Mouse (Mus musculus) neural tube, embryonic 11.5 days (tissue): ENCODE data around the gene 1700003F12Rik. TPM values are rescaled to one million over a fixed set of nuclear protein-coding genes. Genes with fewer than 3 reads are reported as not detected.

Experiments used
- ATAC-seq: fragments of 200-750 bp; cut with Nextera tagmentation; 2 replicates; pipeline ENCODE4 v1.8.0; 2017; ENCODE audit warnings: moderate number of reproducible peaks, mild to moderate bottlenecking, moderate TSS enrichment, moderate library complexity; ENCODE audit not compliant: insufficient read depth, low FRiP score, low TSS enrichment
- DNase-seq: peaks from one replicate; pipeline ENCODE4 v3.0.0-alpha.2; 2015; ENCODE audit warnings: low spot score
- H3K27ac ChIP-seq: fragments of 300-500 bp; sonication (generic); 2 replicates; pipeline ENCODE4 v1.5.1; 2014; ENCODE audit warnings: low read depth, mild to moderate bottlenecking, low read length
- H3K27me3 ChIP-seq: fragments of 300-500 bp; sonication (generic); 2 replicates; pipeline ENCODE4 v1.6.1; 2014; ENCODE audit warnings: mild to moderate bottlenecking, low read length, mixed read lengths; ENCODE audit not compliant: control insufficient read depth, insufficient read depth
- H3K36me3 ChIP-seq: fragments of 300-500 bp; sonication (generic); 2 replicates; pipeline ENCODE4 v1.6.1; 2014; ENCODE audit warnings: mild to moderate bottlenecking, low read length, moderate library complexity, mixed read lengths; ENCODE audit not compliant: control insufficient read depth, insufficient read depth
- H3K4me1 ChIP-seq: fragments of 300-500 bp; sonication (generic); 2 replicates; pipeline ENCODE4 v1.6.1; 2014; ENCODE audit warnings: low read length, mixed read lengths; ENCODE audit not compliant: control insufficient read depth, insufficient read depth
- H3K4me2 ChIP-seq: fragments of 300-500 bp; sonication (generic); 2 replicates; pipeline ENCODE4 v1.6.1; 2014; ENCODE audit warnings: low read depth, mild to moderate bottlenecking, moderate library complexity
- H3K4me3 ChIP-seq: fragments of 300-500 bp; sonication (generic); 2 replicates; pipeline ENCODE4 v1.5.1; 2014; ENCODE audit warnings: low read depth, low read length
- H3K9ac ChIP-seq: fragments of 300-500 bp; sonication (generic); 2 replicates; pipeline ENCODE4 v1.6.1; 2014; ENCODE audit warnings: mild to moderate bottlenecking, low read length
- H3K9me3 ChIP-seq: fragments of 300-500 bp; sonication (generic); 2 replicates; pipeline ENCODE4 v1.6.1; 2016; ENCODE audit warnings: low read length; ENCODE audit not compliant: control insufficient read depth
- WGBS: fragments of 180-500 bp; shearing (Covaris S2); extraction: QIAGEN DNeasy Blood & Tissue Kit; methylation state at CpG from one replicate; pipeline ENCODE4 v1.1.7; 2014; 5-methylcytosine and 5-hydroxymethylcytosine counted together
- polyA plus RNA-seq: library from polyadenylated mRNA; unstranded; fragments of >200 nt; fragmentation: Nextera tagmentation; extraction: Ambion mirVana; gene quantifications from 2 replicates; pipeline ENCODE4 v1.2.1, GENCODE M21; 2014

The 1700003F12Rik gene
- polyA plus RNA-seq, 1 experiment from 2014 or later, result 1.5 TPM

DNA sequence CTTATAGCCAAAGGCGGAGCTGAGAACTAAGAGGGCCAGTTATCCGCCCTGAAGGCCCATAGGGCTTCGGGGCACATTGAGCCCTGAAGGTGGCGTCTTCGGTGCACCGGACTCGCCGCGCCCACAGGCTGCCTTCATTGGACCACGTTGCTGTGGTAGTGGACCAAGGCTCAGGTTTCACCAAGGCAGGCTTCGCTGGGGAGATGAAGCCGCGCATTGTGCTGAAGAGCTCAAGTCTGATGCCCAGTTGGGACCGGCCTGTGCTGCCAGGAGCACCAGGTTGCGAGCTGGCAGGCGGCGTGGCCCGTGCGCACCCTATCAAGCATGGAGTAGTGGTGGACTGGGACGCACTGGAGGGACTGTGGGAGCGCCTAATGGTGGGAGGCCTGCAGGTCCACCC is 5.0 kb downstream of the 1700003F12Rik start:
- no peak for DNase-seq
- Histone ChIP-seq H3K4me1 (peaks cover 9% of the 10 kb centered on the region), H3K9me3 (no peaks in the 10 kb centered on the region), H3K27me3 (peaks cover 13% of the 10 kb centered on the region; the same call in 1 of the 2 replicates), H3K9ac (no peak overlapping the region), H3K27ac (no peak overlapping the region), H3K4me2 (peak overlapping the region; percentile 14; the same call in 1 of the 2 replicates), H3K4me3 (no peak overlapping the region), H3K36me3 (no peaks in the 10 kb centered on the region)
- 21% methylated on average over 21 of the region's 21 CpGs for WGBS
- ATAC-seq, result no peak

DNA sequence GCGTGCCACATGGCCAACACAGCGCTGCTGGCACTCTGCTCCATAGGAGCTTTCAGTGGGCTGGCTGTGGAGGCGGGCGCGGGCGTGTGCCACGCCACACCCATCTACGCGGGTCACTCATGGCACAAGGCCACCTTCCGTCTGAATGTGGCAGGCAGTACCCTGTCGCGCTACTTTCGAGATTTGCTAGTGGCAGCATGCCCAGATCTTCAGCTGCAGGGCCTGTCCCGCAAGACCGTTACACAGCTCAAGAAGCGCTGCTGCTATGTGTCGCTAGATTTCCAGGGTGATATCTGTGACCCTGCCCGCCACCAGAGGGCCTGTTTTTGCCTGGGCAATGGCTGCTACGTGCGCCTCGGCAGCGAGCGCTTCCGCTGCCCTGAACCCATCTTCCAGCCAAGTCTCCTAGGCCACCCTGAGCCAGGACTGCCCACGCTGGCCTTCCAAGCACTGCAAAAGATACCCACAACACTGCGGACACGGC is 5.6 kb downstream of the 1700003F12Rik start:
- Histone ChIP-seq H3K4me1 (peaks cover 11% of the 10 kb centered on the region), H3K36me3 (no peaks in the 10 kb centered on the region), H3K9ac (no peak overlapping the region; the same call in 1 of the 2 replicates), H3K27me3 (peaks cover 13% of the 10 kb centered on the region; the same call in 1 of the 2 replicates), H3K4me3 (0 out of 2 replicates have a peak overlapping the region, but pooled peaks have one; percentile 6), H3K9me3 (no peaks in the 10 kb centered on the region), H3K27ac (no peak overlapping the region), H3K4me2 (peak overlapping the region; percentile 14; the same call in 1 of the 2 replicates)
- DNase-seq, result peak; percentile 70
- no peak; the same call in 1 of the 2 replicates for ATAC-seq
- WGBS, result 25% methylated on average over 27 of the region's 27 CpGs

DNA sequence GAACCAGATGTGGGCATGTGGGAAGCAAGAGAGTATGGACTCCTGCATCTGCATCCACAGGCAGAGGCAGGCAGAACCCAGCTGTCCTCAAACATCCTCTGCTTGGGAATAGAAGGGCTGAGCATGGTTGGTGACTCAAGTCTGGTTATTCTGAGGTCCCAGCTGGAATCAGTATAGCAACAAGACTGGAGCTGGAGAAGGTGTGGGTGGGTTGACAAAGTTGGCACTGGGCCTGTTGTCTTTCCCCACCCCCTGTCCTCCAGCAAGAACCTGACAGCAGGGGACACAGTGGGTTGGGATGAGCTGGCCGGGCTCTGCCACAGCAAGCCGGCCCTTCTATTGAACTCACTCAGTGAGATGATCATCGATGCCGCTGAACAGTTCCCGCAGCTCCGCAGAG is 8.3 kb downstream of the 1700003F12Rik start:
- peaks cover 9% of the 10 kb centered on the region; the same call in 1 of the 2 replicates for H3K27me3 ChIP-seq

DNA sequence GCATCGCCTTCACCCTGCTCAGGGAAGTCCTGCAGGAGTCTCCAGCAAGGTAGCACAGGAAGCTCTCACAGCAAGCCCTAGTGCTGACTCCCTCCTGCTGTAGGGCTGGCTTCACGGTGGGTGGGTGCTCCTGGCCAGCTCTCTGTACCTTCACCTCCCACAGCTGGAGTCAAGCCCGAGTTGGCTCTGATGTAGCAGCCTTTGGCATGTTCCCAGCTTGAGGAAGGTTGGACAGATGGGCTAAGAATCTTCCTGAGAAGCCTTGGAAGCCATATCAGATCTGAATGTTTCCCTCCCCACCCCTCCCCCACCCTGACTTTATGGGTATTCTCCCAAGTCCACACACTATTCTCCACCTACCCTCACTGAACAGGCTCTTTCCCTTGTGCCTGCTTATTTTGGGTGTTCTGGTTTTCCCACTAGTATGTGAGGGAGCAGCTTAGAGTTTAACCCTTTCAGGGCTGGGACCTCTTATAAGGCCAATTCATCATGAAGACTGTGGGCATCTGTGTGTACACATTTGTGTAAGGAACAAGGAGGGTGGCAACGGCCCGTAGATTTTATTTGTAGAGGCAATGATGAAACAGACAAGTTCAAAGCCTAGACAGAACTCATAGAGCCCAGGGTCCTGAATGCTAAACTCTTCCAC is 10.4 kb downstream of the 1700003F12Rik start:
- H3K27me3 ChIP-seq, result no peaks in the 10 kb centered on the region
- peaks cover 20% of the 10 kb centered on the region for H3K4me1 ChIP-seq
- 57% methylated on average over 5 of the region's 5 CpGs for WGBS
- DNase-seq (no peak), ATAC-seq (no peak)
- H3K4me3 ChIP-seq, result no peak overlapping the region
- H3K4me2 ChIP-seq, result no peak overlapping the region
- peaks cover 3% of the 10 kb centered on the region; the same call in 1 of the 2 replicates for H3K36me3 ChIP-seq
- no peaks in the 10 kb centered on the region for H3K9me3 ChIP-seq
- H3K9ac ChIP-seq, result peak overlapping the region; percentile 3; the same call in 1 of the 2 replicates
- no peak overlapping the region for H3K27ac ChIP-seq

More for the DNA sequence above, 8.3 kb downstream of the 1700003F12Rik start:
- WGBS, result 79% methylated on average over 6 of the region's 6 CpGs
- Histone ChIP-seq H3K36me3 (no peaks in the 10 kb centered on the region), H3K4me3 (no peak overlapping the region), H3K9me3 (no peaks in the 10 kb centered on the region), H3K4me1 (peaks cover 25% of the 10 kb centered on the region), H3K4me2 (no peak overlapping the region), H3K9ac (no peak overlapping the region), H3K27ac (no peak overlapping the region)
- DNase-seq (no peak), ATAC-seq (no peak)

DNA sequence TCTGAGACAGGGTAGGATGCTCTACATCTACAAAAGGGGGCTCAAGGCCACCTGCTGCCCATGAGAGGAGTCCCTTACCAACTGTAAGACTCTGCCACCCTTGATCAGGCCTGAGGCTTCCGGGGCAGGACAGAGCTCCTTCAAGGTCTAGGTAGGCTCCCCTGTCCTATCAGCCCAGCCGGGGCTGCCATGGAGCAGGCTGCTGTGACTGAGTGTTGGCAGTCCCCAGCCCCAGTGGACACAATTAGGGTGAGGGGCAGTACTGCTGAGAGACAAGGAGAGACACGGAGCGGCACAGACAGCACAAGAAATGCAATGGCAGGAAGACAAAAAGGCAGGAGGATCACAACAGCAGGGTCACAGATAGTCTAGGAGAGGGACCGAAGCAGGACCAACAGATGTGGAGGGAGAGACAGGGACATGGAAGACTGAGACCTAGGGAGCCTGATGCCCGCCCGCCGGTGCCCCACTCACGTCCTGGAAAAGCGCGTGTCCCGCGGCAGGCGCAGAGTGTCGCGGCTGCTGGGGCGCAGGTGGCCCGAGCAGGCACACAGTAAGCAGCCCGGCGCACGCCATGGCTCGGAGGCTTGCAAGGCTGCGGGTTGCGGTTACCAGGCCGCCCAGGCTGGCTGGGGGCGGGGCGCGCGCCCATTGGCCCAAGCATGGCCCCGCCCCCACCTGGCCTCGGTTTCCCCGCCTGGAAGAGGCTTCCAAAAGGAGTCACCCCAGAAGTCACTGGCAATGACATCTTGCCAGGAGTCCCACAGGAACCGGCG is 11.6 kb downstream of the 1700003F12Rik start, which contains the start of gene Necab3:
TSS of gene Necab3 (minus strand) at position 627 of the 776 bp plus-strand sequence.
- H3K4me1 ChIP-seq, result peaks cover 18% of the 10 kb centered on the region
- peak within 1 kb of the TSS; percentile 51 for H3K4me2 ChIP-seq
- peaks cover 7% of the 10 kb centered on the region for H3K36me3 ChIP-seq
- DNase-seq, result peak; percentile 68
- peak within 1 kb of the TSS; percentile 29 for H3K4me3 ChIP-seq
- ATAC-seq, result peak; percentile 69
- 5% methylated on average over 27 of the region's 34 CpGs for WGBS
- H3K9ac ChIP-seq, result peak within 1 kb of the TSS; percentile 54
- H3K9me3 ChIP-seq, result no peaks in the 10 kb centered on the region
- H3K27me3 ChIP-seq, result no peaks in the 10 kb centered on the region
- H3K27ac ChIP-seq, result no peak within 1 kb of the TSS

DNA sequence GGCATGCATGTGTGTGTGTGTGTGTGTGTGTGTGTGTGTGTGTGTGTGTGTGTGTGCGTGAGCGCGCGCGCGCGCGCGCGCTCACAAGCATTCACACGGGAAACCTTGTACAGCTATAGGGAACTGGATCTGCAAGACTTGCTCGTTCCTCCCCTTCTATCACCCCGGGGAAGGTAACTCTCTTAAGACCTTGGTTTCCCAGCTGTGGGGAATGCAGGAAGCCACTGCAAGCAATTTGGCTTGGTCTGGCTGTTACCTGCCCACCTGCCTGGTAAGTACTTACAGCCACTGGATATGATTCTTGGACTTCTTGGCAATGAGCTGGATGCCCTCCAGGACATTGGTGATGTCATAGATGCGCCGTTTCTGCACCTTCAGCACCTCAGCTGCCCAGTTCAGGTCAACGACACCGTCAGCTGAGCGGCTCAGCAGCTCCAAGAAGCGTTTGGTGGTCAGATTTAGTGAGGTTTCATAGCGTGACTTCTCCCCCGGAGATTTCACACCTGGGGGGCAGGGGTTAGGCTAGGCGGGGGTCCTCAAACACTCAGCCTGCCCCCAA is 16.8 kb downstream of the 1700003F12Rik start:
- no peak for ATAC-seq
- peaks cover 9% of the 10 kb centered on the region for H3K36me3 ChIP-seq
- peaks cover 28% of the 10 kb centered on the region for H3K4me1 ChIP-seq
- no peak overlapping the region for H3K27ac ChIP-seq
- H3K9me3 ChIP-seq, result no peaks in the 10 kb centered on the region
- no peak overlapping the region for H3K9ac ChIP-seq
- no peak overlapping the region for H3K4me2 ChIP-seq
- 88% methylated on average over 18 of the region's 22 CpGs for WGBS
- DNase-seq, result no peak
- H3K27me3 ChIP-seq, result no peaks in the 10 kb centered on the region
- H3K4me3 ChIP-seq, result no peak overlapping the region

DNA sequence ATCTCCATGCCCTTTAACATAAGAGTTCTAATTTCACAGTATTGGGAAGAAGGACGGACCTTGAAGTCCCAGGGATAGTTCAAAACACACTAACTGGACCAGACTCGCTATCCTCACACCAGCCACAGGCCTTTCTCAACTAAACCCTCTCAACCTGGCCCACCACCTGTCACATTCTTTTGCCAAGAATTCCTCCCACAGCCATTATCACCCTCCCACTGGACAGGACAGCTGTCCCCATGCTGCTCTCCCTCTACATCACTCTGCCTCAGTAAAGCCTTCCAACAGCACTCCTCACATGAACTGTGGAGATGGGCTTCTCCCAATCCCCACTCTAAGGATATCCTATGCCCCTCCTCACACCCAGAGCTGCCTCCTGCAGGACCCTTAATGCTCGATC is 18.7 kb downstream of the 1700003F12Rik start:
- Histone ChIP-seq H3K9me3 (no peaks in the 10 kb centered on the region), H3K4me3 (no peak overlapping the region), H3K9ac (no peak overlapping the region), H3K27me3 (no peaks in the 10 kb centered on the region), H3K4me1 (peaks cover 27% of the 10 kb centered on the region), H3K27ac (no peak overlapping the region), H3K36me3 (peaks cover 9% of the 10 kb centered on the region), H3K4me2 (no peak overlapping the region)
- ATAC-seq (no peak), DNase-seq (no peak)
- WGBS, result 66% methylated on average over 3 of the region's 3 CpGs

DNA sequence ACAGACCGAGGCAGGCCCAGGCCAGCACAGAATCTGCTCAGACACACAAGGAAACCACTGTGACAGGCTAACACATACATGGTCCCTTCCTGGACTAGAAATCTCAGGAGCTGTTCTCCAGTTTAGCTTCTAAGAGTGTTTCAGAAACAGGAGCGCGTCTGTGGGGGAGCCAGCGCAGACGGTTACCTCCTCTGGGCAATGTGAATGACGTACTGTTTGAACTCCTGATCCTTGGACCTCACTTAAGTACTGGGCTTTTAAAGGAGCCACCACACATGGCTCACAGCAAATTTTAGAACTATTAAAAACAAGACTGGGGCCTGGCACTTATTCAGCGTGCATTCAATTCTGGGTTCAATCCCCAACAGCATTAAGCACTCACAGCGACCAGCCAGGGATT is 19.8 kb downstream of the 1700003F12Rik start:
- H3K36me3 ChIP-seq, result peaks cover 9% of the 10 kb centered on the region
- peak overlapping the region; percentile 76; the same call in 1 of the 2 replicates for H3K4me2 ChIP-seq
- 0 out of 2 replicates have a peak overlapping the region, but pooled peaks have one; percentile 5 for H3K27ac ChIP-seq
- no peak for DNase-seq
- peak overlapping the region; percentile 5; the same call in 1 of the 2 replicates for H3K9ac ChIP-seq
- H3K4me1 ChIP-seq, result peaks cover 27% of the 10 kb centered on the region
- H3K27me3 ChIP-seq, result no peaks in the 10 kb centered on the region
- WGBS, result 51% methylated on average over 8 of the region's 8 CpGs
- no peak overlapping the region for H3K4me3 ChIP-seq
- no peaks in the 10 kb centered on the region for H3K9me3 ChIP-seq
- ATAC-seq, result no peak
